Mouse (Mus musculus): ENCODE data around the gene Safb2.
"Not testable (repeated sequence)": the region's sequence is repeated elsewhere in the genome, so short reads cannot be mapped to it uniquely, and the experiment has no call there.

Gene Safb2

DNA sequence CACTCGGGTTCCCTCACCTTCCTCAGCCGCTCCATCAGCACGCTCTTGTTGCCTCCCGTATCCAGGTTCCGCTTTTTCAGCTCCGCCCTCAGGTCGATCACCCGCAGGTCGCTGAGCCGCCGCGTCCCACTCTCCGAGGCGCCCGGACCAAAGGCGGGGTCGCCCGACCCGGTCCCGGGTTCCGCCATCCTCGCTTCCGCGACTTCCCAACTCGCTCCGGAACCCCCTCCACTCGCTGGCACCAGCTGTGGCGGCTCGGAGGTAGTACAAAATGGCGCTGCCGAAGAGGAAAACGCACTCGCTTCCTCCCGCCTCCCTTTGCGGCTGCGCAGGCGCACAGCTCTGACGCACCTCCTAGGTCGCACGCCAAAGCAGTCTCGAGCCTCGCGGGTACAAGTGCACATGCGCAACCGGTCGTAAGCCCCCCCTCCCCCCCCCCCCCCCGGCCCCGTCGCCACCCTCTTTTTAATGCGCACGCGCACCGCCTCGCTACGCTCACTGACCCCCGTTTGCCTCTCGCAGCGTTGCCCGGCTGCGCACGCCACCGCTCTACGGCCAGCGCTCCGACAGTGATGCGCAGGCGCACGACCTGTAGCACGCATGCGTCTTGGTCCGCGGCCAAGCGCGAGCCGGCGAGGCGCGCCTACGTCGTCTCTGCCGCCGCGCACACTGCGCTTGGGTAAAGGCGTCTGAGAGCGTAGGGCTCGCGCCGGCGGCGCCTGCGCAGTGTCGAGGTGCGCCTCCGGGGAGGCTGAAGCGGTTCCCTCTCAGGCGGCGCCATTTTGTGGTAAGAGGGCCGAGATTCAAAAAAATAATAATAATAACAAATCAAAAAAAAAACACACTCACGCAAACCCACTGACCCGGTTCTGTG, at the start of gene Safb2, which contains the start of gene Safb:
Gene Safb2, minus strand, starts transcription at position 329 of the 874 bp plus-strand sequence.
Gene Safb, plus strand, starts transcription at position 569 of the 874 bp plus-strand sequence.
- peak; percentile 99 for DNase-seq (ENCODE audit: low spot score)

GRCm38 (mm10) chr17:56634023-56634422, 49.6 kb upstream of the Safb2 start:
- no peak for DNase-seq (ENCODE audit: low spot score)

GRCm38 (mm10) chr17:56631807-56632206, 47.4 kb upstream of the Safb2 start:
- no peak for DNase-seq (ENCODE audit: low spot score)

DNA sequence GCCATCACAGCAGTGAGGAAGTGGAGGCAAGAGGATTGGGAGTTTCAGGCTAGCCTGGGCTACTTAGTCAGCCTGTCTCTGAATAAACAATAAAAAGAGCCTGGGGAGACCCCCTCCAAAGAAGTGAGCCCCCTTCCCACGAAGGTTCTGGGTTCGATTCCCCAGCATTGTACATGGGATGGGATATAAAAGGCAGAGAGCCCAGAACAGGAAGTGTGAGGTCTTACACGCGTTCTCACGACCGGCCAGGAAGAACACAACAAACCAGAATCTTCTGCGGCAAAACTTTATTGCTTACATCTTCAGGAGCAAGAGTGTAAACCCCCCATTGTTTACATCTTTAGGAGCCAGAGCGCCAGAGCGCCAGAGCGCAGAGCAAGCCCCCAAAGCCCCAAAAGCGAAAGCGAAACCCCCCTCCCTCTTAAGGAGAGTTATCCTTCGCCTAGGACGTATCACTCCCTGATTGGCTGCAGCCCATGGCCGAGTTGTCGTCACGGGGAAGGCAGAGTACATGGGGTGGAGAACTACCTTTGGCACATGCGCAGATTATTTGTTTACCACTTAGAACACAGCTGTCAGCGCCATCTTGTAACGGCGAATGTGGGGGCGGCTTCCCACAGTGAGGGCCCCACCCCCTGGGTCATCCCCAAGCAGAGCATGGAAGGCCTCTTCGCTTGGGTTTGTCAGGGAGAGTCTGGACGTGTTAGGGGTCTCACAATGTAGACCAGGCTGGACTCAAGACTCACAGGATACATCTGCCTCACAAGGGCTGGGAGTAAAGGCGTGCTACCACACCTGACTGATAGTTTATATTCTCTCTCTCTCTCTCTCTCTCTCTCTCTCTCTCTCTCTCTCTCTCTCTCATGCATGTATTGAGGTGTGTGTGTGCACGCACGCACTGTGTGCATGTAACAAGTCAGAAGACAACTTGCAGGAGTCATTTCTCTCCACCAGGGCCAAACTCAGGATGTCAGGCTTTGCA, 45.7 kb upstream of the Safb2 start:
- not testable (repeated sequence) for DNase-seq (ENCODE audit: low spot score)

- DNase-seq (ENCODE audit: low spot score), result peak; percentile 31
Measured at GRCm38 (mm10) chr17:56627530-56628277, 43.3 kb upstream of the Safb2 start, which contains the start of gene Catsperd. TSS of gene Catsperd (plus strand) at chr17:56628143.

- DNase-seq (ENCODE audit: low spot score), result peak; percentile 97
Measured at GRCm38 (mm10) chr17:56626754-56627470, 42.5 kb upstream of the Safb2 start, which contains the start of gene Lonp1. TSS of gene Lonp1 (minus strand) at chr17:56626887.

DNA sequence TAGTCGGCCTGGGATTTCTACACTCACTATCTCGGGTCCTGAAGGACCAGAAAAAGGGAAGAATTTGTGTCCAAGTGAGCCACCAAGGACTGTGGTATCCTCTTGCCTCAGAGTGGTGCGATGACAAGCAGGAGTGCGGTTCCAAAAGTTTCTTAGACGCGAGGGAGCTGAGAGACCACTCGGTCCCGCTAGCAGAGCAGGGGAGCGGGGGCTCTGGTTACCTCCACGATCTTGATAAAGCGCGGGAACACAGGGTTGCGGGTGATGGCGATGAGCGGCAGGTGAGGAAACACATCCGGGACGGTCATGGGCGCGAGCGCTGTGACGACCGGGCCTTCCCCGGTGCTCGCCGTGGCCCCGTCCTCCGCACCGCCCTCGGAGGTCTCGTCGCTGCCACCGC, 41.9 kb upstream of the Safb2 start:
- DNase-seq (ENCODE audit: low spot score), result no peak

- no peak for DNase-seq (ENCODE audit: low spot score)
Measured at GRCm38 (mm10) chr17:56625495-56625894, 41.1 kb upstream of the Safb2 start.

GRCm38 (mm10) chr17:56617628-56618027, 33.2 kb upstream of the Safb2 start:
- no peak for DNase-seq (ENCODE audit: low spot score)

- no peak for DNase-seq (ENCODE audit: low spot score)
Measured at GRCm38 (mm10) chr17:56616725-56617124, 32.3 kb upstream of the Safb2 start.

GRCm38 (mm10) chr17:56615792-56616191, 31.4 kb upstream of the Safb2 start:
- DNase-seq (ENCODE audit: low spot score), result no peak

- no peak for DNase-seq (ENCODE audit: low spot score)
Measured at GRCm38 (mm10) chr17:56615136-56615784, 30.9 kb upstream of the Safb2 start.

GRCm38 (mm10) chr17:56614391-56615135, 30.2 kb upstream of the Safb2 start:
- no peak for DNase-seq (ENCODE audit: low spot score)

- not testable (repeated sequence) for DNase-seq (ENCODE audit: low spot score)
Measured at GRCm38 (mm10) chr17:56613893-56614292, 29.5 kb upstream of the Safb2 start.

- DNase-seq (ENCODE audit: low spot score), result peak; percentile 95
Measured at GRCm38 (mm10) chr17:56613236-56613844, 29.0 kb upstream of the Safb2 start, which contains the start of gene Rpl36. TSS of gene Rpl36 (plus strand) at chr17:56613416.

- DNase-seq (ENCODE audit: low spot score), result not testable (repeated sequence)
Measured at GRCm38 (mm10) chr17:56612565-56612939, 28.2 kb upstream of the Safb2 start.

GRCm38 (mm10) chr17:56611861-56612564, 27.6 kb upstream of the Safb2 start:
- peak; percentile 28 for DNase-seq (ENCODE audit: low spot score)

DNA sequence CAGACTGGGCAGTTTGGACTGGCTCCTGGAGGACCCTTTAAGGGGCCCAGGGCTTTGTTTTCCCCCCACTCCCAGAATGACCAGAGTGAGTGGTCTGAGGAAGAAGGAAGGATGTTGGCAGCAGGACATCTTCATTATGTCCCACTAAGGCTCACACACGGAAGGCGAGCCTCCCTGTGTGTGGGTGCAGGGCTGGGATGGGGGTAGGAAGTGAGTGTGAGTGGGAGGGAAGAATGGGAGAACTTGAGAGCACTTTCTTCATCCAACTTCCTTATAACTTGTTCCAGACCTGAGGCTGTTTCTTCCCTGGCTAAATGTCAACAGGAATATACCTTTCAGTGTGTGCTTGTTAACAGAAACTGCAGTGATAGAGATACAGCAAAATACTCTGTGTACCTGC, 26.9 kb upstream of the Safb2 start:
- DNase-seq (ENCODE audit: low spot score), result no peak
